Mouse (Mus musculus) ES-E14 (cell line): ENCODE data around the gene Cbx6. TPM values are rescaled to one million over a fixed set of nuclear protein-coding genes. Genes with fewer than 3 reads are reported as not detected.

ENCODE experiments used
- DNase-seq: peaks from one replicate; pipeline ENCODE4 v3.0.0-alpha.2; 2013; ENCODE audit warnings: low read depth, low spot score
- H3K27ac ChIP-seq: 2 replicates; pipeline ENCODE4 v1.5.1; 2012; ENCODE audit warnings: low read depth, mild to moderate bottlenecking, low read length, moderate library complexity, mixed read lengths; ENCODE audit not compliant: poor library complexity, insufficient read depth, severe bottlenecking
- H3K36me3 ChIP-seq: 2 replicates; pipeline ENCODE4 v1.6.1; 2012; ENCODE audit warnings: mild to moderate bottlenecking, low read length, moderate library complexity, mixed read lengths; ENCODE audit not compliant: control insufficient read depth, poor library complexity, insufficient read depth, severe bottlenecking
- H3K4me1 ChIP-seq, 2 experiments: fragments of 150-350 bp in 1 of 2; sonication (generic) in 1 of 2; 2 replicates each; pipeline ENCODE4 v1.6.1; 2012; ENCODE audit warnings: low read length in 2 of 2, mild to moderate bottlenecking in 1 of 2, mixed read lengths in 1 of 2; ENCODE audit not compliant: control insufficient read depth in 2 of 2, insufficient read depth in 2 of 2, poor library complexity in 1 of 2
- H3K4me3 ChIP-seq, 2 experiments: fragments of 150-350 bp in 1 of 2; sonication (generic) in 1 of 2; 2 replicates each; pipeline ENCODE4 v1.5.1; 2012; ENCODE audit warnings: low read length in 2 of 2, low read depth in 1 of 2, mild to moderate bottlenecking in 1 of 2, mixed read lengths in 1 of 2; ENCODE audit not compliant: insufficient read depth in 1 of 2, poor library complexity in 1 of 2, severe bottlenecking in 1 of 2
- H3K9ac ChIP-seq: 2 replicates; pipeline ENCODE4 v1.6.1; 2012; ENCODE audit warnings: low read depth, mild to moderate bottlenecking, low read length, mixed read lengths; ENCODE audit not compliant: poor library complexity, insufficient read depth, severe bottlenecking
- H3K9me3 ChIP-seq: fragments of 150-350 bp; sonication (generic); 2 replicates; pipeline ENCODE4 v1.6.1; 2012; ENCODE audit warnings: low read depth, mild to moderate bottlenecking, low read length; ENCODE audit not compliant: control insufficient read depth, insufficient read depth
- CHD2 ChIP-seq: IDR thresholded peaks from 2 replicates; pipeline ENCODE4 v1.6.1; 2014; ENCODE audit warnings: mild to moderate bottlenecking, low read depth, low read length, inconsistent platforms
- HCFC1 ChIP-seq: IDR thresholded peaks from 2 replicates; pipeline ENCODE4 v1.6.1; 2012; ENCODE audit warnings: low read length, inconsistent platforms, borderline replicate concordance; ENCODE audit not compliant: insufficient read depth
- MAFK ChIP-seq: IDR thresholded peaks from 2 replicates; pipeline ENCODE4 v1.6.1; 2014; ENCODE audit warnings: mild to moderate bottlenecking, low read depth, low read length, inconsistent platforms; ENCODE audit not compliant: insufficient read depth
- ZC3H11A ChIP-seq: IDR thresholded peaks from 2 replicates; pipeline ENCODE4 v1.6.1; 2012; ENCODE audit warnings: low read depth, mild to moderate bottlenecking, inconsistent platforms, low read length, borderline replicate concordance
- ZNF384 ChIP-seq: IDR thresholded peaks from 2 replicates; pipeline ENCODE4 v1.6.1; 2012; ENCODE audit warnings: low read depth, low read length, inconsistent platforms
- in situ Hi-C, 2 experiments: fragments of 600-800 bp; cut with MboI; formaldehyde crosslinking; loops; one replicate each; pipeline ENCODE4 v1.15.1; 2025; ENCODE audit warnings: low sequenced_read_pairs in 2 of 2, inconsistent platforms in 1 of 2; ENCODE audit not compliant: unreplicated experiment in 2 of 2
- total RNA-seq: library from RNA; depleted of rRNA; stranded (reverse); fragments of 300-350 nt; gene quantifications from 2 replicates; pipeline ENCODE4 v1.2.3, GENCODE M21; 2012

Cbx6 gene
- total RNA-seq, 1 experiment: 28.2 TPM

DNA sequence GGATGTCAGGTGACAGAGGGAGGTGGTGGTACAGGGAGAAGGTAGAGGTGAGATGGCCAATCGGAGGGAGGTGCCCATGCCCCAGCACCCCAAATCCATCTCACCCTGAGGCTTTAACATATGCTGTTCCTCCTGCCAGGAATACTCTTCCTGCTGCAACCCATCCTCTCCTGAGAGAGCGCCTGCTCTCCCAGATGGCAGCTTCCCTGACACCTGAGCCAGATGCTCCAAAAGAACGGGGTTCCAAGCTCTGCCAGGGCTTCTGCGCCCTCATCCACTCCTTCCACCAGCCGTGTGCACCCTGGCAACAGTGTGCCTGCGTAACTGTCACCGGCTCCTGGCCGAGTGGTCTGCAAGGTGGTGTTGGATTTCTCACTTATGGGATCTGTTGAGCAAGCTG, 36.8 kb downstream of the Cbx6 start:
- H3K27ac ChIP-seq: no peak overlapping the region
- in situ Hi-C loops: no loop called here
- no peak for DNase-seq
- no peaks in the 10 kb centered on the region for H3K36me3 ChIP-seq
- peaks cover 0 to 2% of the 10 kb centered on the region in 2 experiments; a peak in 1 of 4 replicates for H3K4me1 ChIP-seq
- no peak overlapping the region for H3K9ac ChIP-seq
- TF ChIP-seq ZNF384 (no peak), MAFK (no peak), HCFC1 (no peak), CHD2 (no peak), ZC3H11A (no peak)
- H3K9me3 ChIP-seq: no peaks in the 10 kb centered on the region
- peak overlapping the region; percentile 5 to 6; a peak in 1 of 4 replicates for H3K4me3 ChIP-seq

DNA sequence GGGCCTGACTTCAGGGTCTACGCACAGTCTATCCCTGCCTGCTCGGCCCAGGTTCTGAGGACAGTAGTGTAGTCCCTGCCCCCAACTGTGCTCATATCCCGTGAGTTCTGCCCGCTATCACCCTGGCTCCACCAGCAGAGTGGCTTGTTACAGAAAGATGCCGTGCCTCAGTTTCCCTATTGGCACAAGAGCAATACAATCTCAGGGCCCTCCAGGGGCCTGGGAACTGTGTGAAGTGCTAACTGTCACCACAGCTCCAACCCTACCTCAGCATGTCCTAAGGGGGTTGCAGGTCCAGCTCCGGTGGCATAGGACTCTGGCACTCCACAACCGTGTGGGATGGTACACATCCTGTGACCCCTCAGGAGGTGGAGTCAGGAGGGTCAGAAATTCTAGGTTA, 37.4 kb downstream of the Cbx6 start:
- TF ChIP-seq MAFK: no peak
- Histone ChIP-seq H3K9me3 (no peaks in the 10 kb centered on the region), H3K9ac (no peak overlapping the region), H3K36me3 (no peaks in the 10 kb centered on the region), H3K4me3 (no peak overlapping the region), H3K27ac (no peak overlapping the region), H3K4me1 (peaks cover 2% of the 10 kb centered on the region in 2 experiments; a peak in 1 of 4 replicates)
- DNase-seq: no peak
- in situ Hi-C loops: no loop called here

GRCm38 (mm10) chr15:79796256-79796655, 38.2 kb downstream of the Cbx6 start:
- in situ Hi-C loops: no loop called here
- Histone ChIP-seq H3K9me3 (no peaks in the 10 kb centered on the region), H3K4me1 (peaks cover 2 to 3% of the 10 kb centered on the region in 2 experiments; a peak in 1 of 4 replicates), H3K27ac (no peak overlapping the region), H3K36me3 (no peaks in the 10 kb centered on the region), H3K4me3 (no peak overlapping the region), H3K9ac (no peak overlapping the region)
- TF ChIP-seq MAFK (no peak), CHD2 (no peak), ZC3H11A (no peak), HCFC1 (no peak), ZNF384 (no peak)
- no peak for DNase-seq

GRCm38 (mm10) chr15:79794173-79794572, 40.3 kb downstream of the Cbx6 start:
- in situ Hi-C loops: no loop called here
- Histone ChIP-seq H3K9ac (no peak overlapping the region), H3K27ac (no peak overlapping the region), H3K4me1 (peaks cover 3 to 6% of the 10 kb centered on the region in 2 experiments; a peak in 1 of 4 replicates), H3K36me3 (no peaks in the 10 kb centered on the region), H3K4me3 (no peak overlapping the region), H3K9me3 (no peaks in the 10 kb centered on the region)
- DNase-seq: no peak
- TF ChIP-seq MAFK (no peak), ZNF384 (no peak), CHD2 (no peak), ZC3H11A (no peak), HCFC1 (no peak)

- H3K9me3 ChIP-seq: no peaks in the 10 kb centered on the region
- H3K9ac ChIP-seq: no peak overlapping the region
- H3K36me3 ChIP-seq: no peaks in the 10 kb centered on the region
- DNase-seq: no peak
- no peak for TF ChIP-seq CHD2
- no peak for TF ChIP-seq ZNF384
- TF ChIP-seq MAFK: no peak
- TF ChIP-seq HCFC1: no peak
- no peak for TF ChIP-seq ZC3H11A
- no peak overlapping the region for H3K27ac ChIP-seq
- H3K4me3 ChIP-seq: peak overlapping the region in 1 of 2 experiments; percentile 48; a peak in 1 of 4 replicates
- H3K4me1 ChIP-seq: peaks cover 3 to 6% of the 10 kb centered on the region in 2 experiments; a peak in 1 of 4 replicates
- in situ Hi-C loops: no loop called here
Measured at GRCm38 (mm10) chr15:79793076-79793475, 41.4 kb downstream of the Cbx6 start.
